Mouse (Mus musculus) heart, embryonic 11.5 days (tissue): ENCODE data around the gene Etnk2. TPM values are rescaled to one million over a fixed set of nuclear protein-coding genes. Genes with fewer than 3 reads are reported as not detected.
A peak's percentile ranks its signal among the peaks of the same experiment; 100 is the strongest.

Source experiments
- ATAC-seq: fragments of 200-750 bp; cut with Nextera tagmentation; replicated peaks from 2 replicates; pipeline ENCODE4 v1.8.0; 2017; ENCODE audit warnings: moderate library complexity; ENCODE audit not compliant: insufficient number of reproducible peaks, low FRiP score, low TSS enrichment
- H3K27ac ChIP-seq: fragments of 300-500 bp; sonication (generic); 2 replicates; pipeline ENCODE4 v1.5.1; 2014; ENCODE audit warnings: mild to moderate bottlenecking, low read depth, low read length
- H3K27me3 ChIP-seq: fragments of 300-500 bp; sonication (generic); 2 replicates; pipeline ENCODE4 v1.6.1; 2014; ENCODE audit warnings: mild to moderate bottlenecking, low read length, mixed read lengths; ENCODE audit not compliant: control insufficient read depth, insufficient read depth
- H3K36me3 ChIP-seq: fragments of 300-500 bp; sonication (generic); 2 replicates; pipeline ENCODE4 v1.6.1; 2014; ENCODE audit warnings: mild to moderate bottlenecking, low read length, moderate library complexity, mixed read lengths; ENCODE audit not compliant: control insufficient read depth, insufficient read depth
- H3K4me1 ChIP-seq: fragments of 300-500 bp; sonication (generic); 2 replicates; pipeline ENCODE4 v1.6.1; 2014; ENCODE audit warnings: low read length; ENCODE audit not compliant: control insufficient read depth, insufficient read depth
- H3K4me2 ChIP-seq: fragments of 300-500 bp; sonication (generic); 2 replicates; pipeline ENCODE4 v1.6.1; 2014; ENCODE audit warnings: mild to moderate bottlenecking, moderate library complexity
- H3K4me3 ChIP-seq: fragments of 300-500 bp; sonication (generic); 2 replicates; pipeline ENCODE4 v1.5.1; 2014; ENCODE audit warnings: low read depth, low read length
- H3K9ac ChIP-seq: fragments of 300-500 bp; sonication (generic); 2 replicates; pipeline ENCODE4 v1.6.1; 2014; ENCODE audit warnings: mild to moderate bottlenecking, low read depth, low read length, moderate library complexity
- H3K9me3 ChIP-seq: fragments of 300-500 bp; sonication (generic); replicated peaks from 2 replicates; pipeline ENCODE4 v1.6.1; 2016; ENCODE audit warnings: low read length; ENCODE audit not compliant: control insufficient read depth
- WGBS: fragments of 180-500 bp; shearing (Covaris S2); extraction: QIAGEN DNeasy Blood & Tissue Kit; methylation state at CpG from one replicate; pipeline ENCODE4 v1.1.7; 2014; ENCODE audit not compliant: insufficient replicate concordance; 5-methylcytosine and 5-hydroxymethylcytosine counted together
- polyA plus RNA-seq: library from polyadenylated mRNA; unstranded; fragments of >200 nt; fragmentation: Nextera tagmentation; extraction: Ambion mirVana; gene quantifications from 2 replicates; pipeline ENCODE4 v1.2.1, GENCODE M21; 2014

The Etnk2 gene
- polyA plus RNA-seq, 1 experiment from 2014 or later: 1.5 TPM

DNA sequence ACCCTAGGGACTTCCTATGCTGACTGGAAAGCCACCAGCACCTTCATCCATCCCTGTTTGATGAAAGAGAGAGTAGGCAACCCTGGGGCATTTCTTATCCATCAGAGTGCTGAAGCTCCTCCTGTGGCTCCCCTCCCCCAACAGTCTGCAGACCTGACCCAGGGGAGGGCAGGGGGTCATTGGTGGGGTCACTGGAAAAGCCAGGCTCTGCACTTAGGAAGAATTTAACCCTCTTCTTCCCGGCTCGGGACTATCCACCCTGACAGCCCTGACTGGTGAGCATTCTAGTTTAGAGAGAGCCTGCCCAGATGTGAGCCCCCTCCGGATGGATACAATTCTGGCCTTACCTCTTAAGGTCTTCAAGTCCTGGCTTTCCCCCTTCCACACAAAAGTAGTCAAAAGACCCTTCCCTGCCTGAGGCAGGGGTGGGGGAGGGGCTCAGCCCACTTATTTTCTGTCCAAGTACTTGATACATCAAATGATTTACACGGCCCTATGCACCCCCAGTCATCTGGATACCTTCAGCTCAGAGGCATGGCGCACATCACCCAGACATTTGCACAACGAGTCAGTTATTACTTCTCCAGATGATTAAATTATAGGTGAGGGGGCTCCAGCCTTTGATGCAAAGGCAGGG, 45.6 kb downstream of the Etnk2 start:
- H3K9ac ChIP-seq: no peak overlapping the region
- H3K4me2 ChIP-seq: no peak overlapping the region
- WGBS: 25% methylated on average over 6 of the region's 6 CpGs
- peaks cover 9% of the 10 kb centered on the region for H3K4me1 ChIP-seq
- no peaks in the 10 kb centered on the region for H3K36me3 ChIP-seq
- H3K27me3 ChIP-seq: no peaks in the 10 kb centered on the region
- no peaks in the 10 kb centered on the region for H3K9me3 ChIP-seq
- no peak for ATAC-seq
- no peak overlapping the region for H3K27ac ChIP-seq
- H3K4me3 ChIP-seq: no peak overlapping the region

DNA sequence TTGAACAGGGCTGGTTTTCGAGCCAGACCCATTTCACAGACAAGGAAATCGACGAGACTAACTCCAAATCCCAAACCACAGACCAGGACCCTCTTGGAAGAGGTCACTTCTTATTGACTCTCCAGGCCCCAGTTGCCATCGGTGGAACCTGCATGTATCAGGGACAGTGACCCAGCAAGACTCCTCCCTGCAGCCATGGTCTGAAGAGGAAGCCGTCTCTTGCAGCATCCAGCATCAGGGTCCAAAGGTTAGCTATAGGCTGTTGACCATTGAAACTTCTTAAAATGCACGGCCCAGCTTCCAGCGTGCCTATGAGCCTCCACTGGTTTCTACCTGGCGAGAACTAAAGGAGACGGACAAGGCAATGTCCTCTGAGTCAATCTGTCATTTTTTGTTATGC, 46.4 kb downstream of the Etnk2 start:
- Histone ChIP-seq H3K27ac (no peak overlapping the region), H3K9ac (no peak overlapping the region), H3K27me3 (no peaks in the 10 kb centered on the region), H3K4me3 (no peak overlapping the region), H3K4me1 (peaks cover 9% of the 10 kb centered on the region), H3K9me3 (no peaks in the 10 kb centered on the region), H3K36me3 (no peaks in the 10 kb centered on the region), H3K4me2 (no peak overlapping the region)
- ATAC-seq: no peak
- 67% methylated on average over 9 of the region's 9 CpGs for WGBS

- H3K4me1 ChIP-seq: peaks cover 9% of the 10 kb centered on the region
These were observed 48.3 kb downstream of the Etnk2 start for GRCm38 (mm10) chr1:133411506-133412147.

GRCm38 (mm10) chr1:133412941-133413340, 49.6 kb downstream of the Etnk2 start:
- Histone ChIP-seq H3K4me3 (no peak overlapping the region), H3K9ac (no peak overlapping the region), H3K27me3 (no peaks in the 10 kb centered on the region), H3K4me1 (peaks cover 18% of the 10 kb centered on the region), H3K9me3 (no peaks in the 10 kb centered on the region), H3K36me3 (no peaks in the 10 kb centered on the region), H3K4me2 (no peak overlapping the region), H3K27ac (no peak overlapping the region)
- WGBS: 69% methylated on average over 9 of the region's 9 CpGs
- no peak for ATAC-seq

More at GRCm38 (mm10) chr1:133411506-133412147, 48.3 kb downstream of the Etnk2 start:
- H3K9me3 ChIP-seq: no peaks in the 10 kb centered on the region
- H3K36me3 ChIP-seq: no peaks in the 10 kb centered on the region
- 72% methylated on average over 8 of the region's 8 CpGs for WGBS
- no peak overlapping the region for H3K4me2 ChIP-seq
- H3K4me3 ChIP-seq: no peak overlapping the region
- H3K27me3 ChIP-seq: no peaks in the 10 kb centered on the region
- no peak overlapping the region for H3K9ac ChIP-seq
- no peak for ATAC-seq
- H3K27ac ChIP-seq: no peak overlapping the region

GRCm38 (mm10) chr1:133415086-133415485, 51.7 kb downstream of the Etnk2 start:
- 67% methylated on average over 7 of the region's 7 CpGs for WGBS

DNA sequence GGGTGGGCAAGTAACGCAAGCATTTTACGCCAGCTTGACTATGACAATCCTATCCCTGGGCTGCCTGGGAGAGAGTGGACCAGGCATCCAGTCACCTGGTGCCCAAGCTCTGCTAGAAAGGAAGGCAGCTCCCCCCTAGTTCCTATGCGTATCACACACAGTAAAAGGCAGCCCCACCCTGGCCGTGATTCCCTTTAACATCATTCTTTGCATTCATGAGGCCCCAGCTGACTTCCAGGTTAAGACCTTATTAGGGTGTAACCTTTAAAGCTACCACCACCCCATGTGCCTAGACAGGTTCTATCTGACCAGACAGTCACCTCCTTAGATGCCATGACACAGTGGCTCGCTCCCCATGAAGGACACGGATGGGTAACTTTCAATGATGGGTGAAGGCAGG, 52.1 kb downstream of the Etnk2 start:
- H3K4me1 ChIP-seq: peaks cover 19% of the 10 kb centered on the region
- 77% methylated on average over 6 of the region's 6 CpGs for WGBS

More at GRCm38 (mm10) chr1:133415086-133415485, 51.7 kb downstream of the Etnk2 start:
- H3K36me3 ChIP-seq: no peaks in the 10 kb centered on the region
- H3K27me3 ChIP-seq: no peaks in the 10 kb centered on the region
- no peak overlapping the region for H3K4me2 ChIP-seq
- H3K9me3 ChIP-seq: no peaks in the 10 kb centered on the region
- H3K27ac ChIP-seq: no peak overlapping the region
- no peak for ATAC-seq
- H3K9ac ChIP-seq: no peak overlapping the region
- no peak overlapping the region for H3K4me3 ChIP-seq
- H3K4me1 ChIP-seq: peaks cover 17% of the 10 kb centered on the region

GRCm38 (mm10) chr1:133416472-133416871, 53.1 kb downstream of the Etnk2 start:
- Histone ChIP-seq H3K27ac (no peak overlapping the region), H3K4me3 (no peak overlapping the region), H3K4me2 (no peak overlapping the region), H3K36me3 (no peaks in the 10 kb centered on the region), H3K9ac (no peak overlapping the region), H3K9me3 (no peaks in the 10 kb centered on the region), H3K4me1 (peaks cover 21% of the 10 kb centered on the region), H3K27me3 (no peaks in the 10 kb centered on the region)
- no peak for ATAC-seq
- WGBS: 73% methylated on average over 7 of the region's 7 CpGs

More for the DNA sequence above, 52.1 kb downstream of the Etnk2 start:
- Histone ChIP-seq H3K4me2 (no peak overlapping the region), H3K27ac (no peak overlapping the region), H3K4me3 (no peak overlapping the region), H3K36me3 (no peaks in the 10 kb centered on the region), H3K9me3 (no peaks in the 10 kb centered on the region), H3K27me3 (no peaks in the 10 kb centered on the region), H3K9ac (no peak overlapping the region)
- no peak for ATAC-seq

DNA sequence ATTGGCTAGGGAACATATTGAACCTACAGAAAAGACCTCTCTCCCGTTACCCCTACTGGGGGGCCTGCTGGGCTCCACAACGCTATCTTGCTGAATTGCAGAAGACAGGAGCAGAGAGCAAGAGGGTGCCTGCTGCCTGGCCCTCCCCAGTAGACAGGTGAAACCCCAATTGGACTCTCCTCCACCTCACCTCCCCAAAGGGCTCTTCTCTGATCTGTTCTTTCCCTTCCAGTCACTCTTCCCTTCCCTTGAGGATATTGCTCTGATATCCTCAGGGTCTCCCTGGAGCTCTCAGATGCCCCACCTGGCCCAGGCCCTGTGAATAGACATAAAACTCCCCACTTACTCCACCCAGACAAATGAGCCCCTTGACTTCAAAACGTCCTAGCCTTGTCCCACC, 53.7 kb downstream of the Etnk2 start:
- Histone ChIP-seq H3K27me3 (no peaks in the 10 kb centered on the region), H3K27ac (no peak overlapping the region), H3K4me2 (no peak overlapping the region; the same call in 1 of the 2 replicates), H3K4me1 (peaks cover 21% of the 10 kb centered on the region), H3K9me3 (no peaks in the 10 kb centered on the region), H3K9ac (no peak overlapping the region), H3K4me3 (no peak overlapping the region), H3K36me3 (no peaks in the 10 kb centered on the region)
- no peak for ATAC-seq
- WGBS: 61% methylated on average over 3 of the region's 3 CpGs

- H3K36me3 ChIP-seq: no peaks in the 10 kb centered on the region
- 33% methylated on average over 1 of the region's 1 CpGs for WGBS
- no peak overlapping the region for H3K27ac ChIP-seq
- no peak overlapping the region for H3K9ac ChIP-seq
- H3K4me2 ChIP-seq: peak overlapping the region; percentile 83
- ATAC-seq: no peak
- no peaks in the 10 kb centered on the region for H3K27me3 ChIP-seq
- peaks cover 26% of the 10 kb centered on the region for H3K4me1 ChIP-seq
- H3K9me3 ChIP-seq: no peaks in the 10 kb centered on the region
- peak overlapping the region; percentile 49; the same call in 1 of the 2 replicates for H3K4me3 ChIP-seq
These were observed 54.2 kb downstream of the Etnk2 start for GRCm38 (mm10) chr1:133417539-133417938.
